Mouse (Mus musculus): ENCODE measurements around the gene Sec63. TPM values are rescaled to one million over a fixed set of nuclear protein-coding genes. Genes with fewer than 3 reads are reported as not detected.

The Sec63 gene
- total RNA-seq, 2 experiments from 2014 or later: 51.3 to 51.7 TPM

- DNase-seq (ENCODE audit: low spot score in 2 of 2): no peak
These were observed 100.9 kb downstream of the Sec63 start for GRCm38 (mm10) chr10:42862102-42862740.

- DNase-seq (ENCODE audit: low spot score in 2 of 2): no peak
These were observed 101.5 kb downstream of the Sec63 start for GRCm38 (mm10) chr10:42862806-42863205.

GRCm38 (mm10) chr10:42863621-42864391 lies 102.5 kb downstream of the Sec63 start:
- peak; percentile 66 to 69 for DNase-seq (ENCODE audit: low spot score in 2 of 2)

GRCm38 (mm10) chr10:42864696-42865095 lies 103.4 kb downstream of the Sec63 start:
- no peak for DNase-seq (ENCODE audit: low spot score in 2 of 2)

GRCm38 (mm10) chr10:42868416-42868815 lies 107.1 kb downstream of the Sec63 start:
- no peak for DNase-seq (ENCODE audit: low spot score in 2 of 2)

DNA sequence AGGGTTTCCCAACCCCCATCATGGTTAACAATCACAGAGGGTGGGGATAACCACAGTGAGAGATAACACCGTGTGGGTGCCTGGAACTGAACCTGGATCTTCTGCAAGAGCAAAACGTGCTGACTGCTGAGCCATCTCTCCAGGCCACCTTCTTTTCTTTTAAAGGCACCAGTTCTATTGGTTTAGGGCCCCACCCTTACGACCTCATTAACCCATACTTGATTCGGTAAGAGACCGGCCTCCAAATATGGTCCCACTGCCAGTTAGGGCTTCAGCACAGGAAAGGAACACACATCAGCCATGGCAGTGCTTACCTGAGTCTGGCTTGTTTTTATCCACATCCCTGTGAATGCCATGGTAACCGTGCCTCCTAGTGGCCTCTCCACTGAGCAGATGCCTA lies 108.2 kb downstream of the Sec63 start:
- no peak for DNase-seq (ENCODE audit: low spot score in 2 of 2)

- no peak for DNase-seq (ENCODE audit: low spot score in 2 of 2)
These were observed 111.1 kb downstream of the Sec63 start for GRCm38 (mm10) chr10:42872269-42873010.

DNA sequence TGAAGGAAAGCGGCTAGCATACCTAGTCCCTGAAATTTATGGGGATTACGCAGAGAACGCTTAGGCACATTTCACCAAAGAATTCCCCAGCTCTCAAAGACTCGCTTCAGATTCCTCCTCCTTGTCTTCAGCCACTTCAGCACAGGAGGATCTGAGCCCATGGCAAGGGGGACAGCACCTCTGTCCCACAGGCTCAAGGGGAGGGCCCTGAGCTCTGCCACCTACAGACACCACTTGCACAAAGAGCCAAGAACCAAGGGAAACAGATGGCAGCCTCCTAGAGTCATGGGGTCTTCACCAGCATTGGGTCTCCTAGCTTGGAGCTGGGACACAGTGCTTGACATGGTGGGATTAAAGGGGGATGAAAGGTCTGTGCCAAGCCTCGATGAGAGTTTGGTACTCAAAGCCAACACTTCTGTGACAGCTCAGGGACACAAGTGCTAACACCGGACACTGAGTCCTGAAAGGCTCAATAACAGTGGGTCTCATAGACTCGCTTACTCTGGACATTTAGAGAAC lies 111.8 kb downstream of the Sec63 start:
- DNase-seq (ENCODE audit: low spot score in 2 of 2): no peak

- no peak for DNase-seq (ENCODE audit: low spot score in 2 of 2)
These were observed 114.9 kb downstream of the Sec63 start for GRCm38 (mm10) chr10:42876172-42876571.

- DNase-seq (ENCODE audit: low spot score in 2 of 2): no peak
These were observed 118.0 kb downstream of the Sec63 start for GRCm38 (mm10) chr10:42879269-42879681.

GRCm38 (mm10) chr10:42879682-42880081 lies 118.4 kb downstream of the Sec63 start:
- DNase-seq (ENCODE audit: low spot score in 2 of 2): no peak

Other genes with a start within 250 kb of the Sec63 start
- 10 to 100 TPM; 13.9 to 14.1 TPM for gene Nr2e1, start 177.9 kb upstream of the Sec63 start, total RNA-seq (2021)
- gene Ostm1, start 177.7 kb upstream of the Sec63 start, total RNA-seq (2021): 10 to 100 TPM; 51.7 to 53.7 TPM
- gene Scml4, start 98.9 kb downstream of the Sec63 start, total RNA-seq (2021): 1 to 10 TPM; 2.5 to 3.6 TPM